Mouse (Mus musculus) bone marrow, adult 2 months (tissue): ENCODE measurements around the gene Mmp24. TPM values are rescaled to one million over a fixed set of nuclear protein-coding genes. Genes with fewer than 3 reads are reported as not detected.

Experiments
- H3K27ac ChIP-seq: fragments of 200-500 bp; 2 replicates; pipeline ENCODE4 v1.5.1; 2012; ENCODE audit warnings: low read depth, mild to moderate bottlenecking, control low read depth, inconsistent platforms, low read length; ENCODE audit not compliant: control insufficient read depth, poor library complexity, insufficient read depth
- H3K4me1 ChIP-seq: fragments of 200-500 bp; 2 replicates; pipeline ENCODE4 v1.6.1; 2011; ENCODE audit warnings: low read length; ENCODE audit not compliant: control insufficient read depth, insufficient read depth
- H3K4me3 ChIP-seq: fragments of 200-500 bp; replicated peaks from 2 replicates; pipeline ENCODE3; 2011; ENCODE audit warnings: mild to moderate bottlenecking, low read depth, low read length, control low read depth; ENCODE audit not compliant: control insufficient read depth
- CTCF ChIP-seq: fragments of 200-500 bp; IDR thresholded peaks from 2 replicates; pipeline ENCODE4 v1.5.1; 2011; ENCODE audit warnings: low read length, control low read depth; ENCODE audit not compliant: control insufficient read depth, insufficient read depth
- POLR2A ChIP-seq: fragments of 200-500 bp; IDR thresholded peaks from 2 replicates; pipeline ENCODE4 v1.6.1; 2011; ENCODE audit warnings: low read depth, mild to moderate bottlenecking, control low read depth, low read length, borderline replicate concordance; ENCODE audit not compliant: control insufficient read depth
- WGBS: fragments of 180-500 bp; shearing (Covaris S2); methylation state at CpG from one replicate; pipeline ENCODE4 v1.1.7; 2018; 5-methylcytosine and 5-hydroxymethylcytosine counted together
- polyA plus RNA-seq: library from polyadenylated mRNA; stranded (reverse); fragments of >200 nt; gene quantifications from 2 replicates; pipeline ENCODE4 v1.2.4, GENCODE M21; 2011; ENCODE audit warnings: low replicate concordance; ENCODE audit not compliant: missing spikeins, insufficient read depth, insufficient read length

Gene Mmp24
- polyA plus RNA-seq, 1 experiment = not detected

DNA sequence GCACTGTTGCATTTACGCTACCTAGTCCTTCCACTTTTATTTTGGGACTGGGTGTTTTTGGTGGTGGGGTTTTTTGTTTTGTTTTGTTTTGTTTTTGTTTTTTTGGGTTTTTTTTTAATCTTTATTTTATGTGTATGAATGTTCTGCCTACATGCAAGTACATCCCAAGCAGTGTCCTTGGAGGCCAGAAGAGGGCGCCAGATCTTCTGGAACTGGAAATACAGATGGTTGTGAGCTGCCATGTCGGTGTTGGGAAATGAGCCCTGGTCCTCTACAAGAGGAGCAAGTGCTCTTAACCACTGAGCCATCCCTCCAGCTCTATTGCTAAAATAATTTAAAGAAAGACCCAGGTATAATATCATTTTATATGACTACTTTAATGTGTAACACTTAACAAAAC, 27.6 kb downstream of the Mmp24 start:
- 51% methylated on average over 3 of the region's 3 CpGs for WGBS
- TF ChIP-seq CTCF (peak; percentile 49), POLR2A (no peak)
- Histone ChIP-seq H3K27ac (no peak overlapping the region), H3K4me1 (no peaks in the 10 kb centered on the region; the same call in 1 of the 2 replicates), H3K4me3 (no peak overlapping the region)

DNA sequence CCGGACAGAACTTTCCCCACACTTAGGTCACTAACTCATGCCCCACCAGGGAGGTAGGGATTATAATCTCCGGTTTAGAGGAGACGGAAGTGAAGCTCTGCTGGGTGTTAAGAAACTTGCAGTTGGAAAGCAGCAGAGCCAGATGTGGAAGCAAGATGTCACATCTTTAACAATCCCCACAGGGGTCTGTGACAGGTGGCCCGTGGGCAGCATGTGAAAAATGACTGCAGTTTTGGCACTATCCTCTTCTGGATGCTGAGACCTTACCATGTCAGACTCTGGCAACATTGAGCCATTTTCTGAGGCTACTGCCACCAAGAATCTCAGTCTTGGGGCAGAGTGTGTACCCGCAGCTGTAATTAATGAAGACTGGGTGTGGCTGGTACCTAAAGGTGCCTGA, 28.9 kb downstream of the Mmp24 start:
- no peak overlapping the region for H3K27ac ChIP-seq
- WGBS = 62% methylated on average over 5 of the region's 5 CpGs

GRCm38 (mm10) chr2:155805231-155805924, 30.2 kb downstream of the Mmp24 start:
- Histone ChIP-seq H3K4me3 (no peak overlapping the region), H3K27ac (no peak overlapping the region), H3K4me1 (no peaks in the 10 kb centered on the region)
- 57% methylated on average over 6 of the region's 6 CpGs for WGBS
- TF ChIP-seq CTCF (no peak), POLR2A (no peak)

More for the DNA sequence above, 28.9 kb downstream of the Mmp24 start:
- Histone ChIP-seq H3K4me1 (no peaks in the 10 kb centered on the region), H3K4me3 (no peak overlapping the region)
- TF ChIP-seq CTCF = no peak

DNA sequence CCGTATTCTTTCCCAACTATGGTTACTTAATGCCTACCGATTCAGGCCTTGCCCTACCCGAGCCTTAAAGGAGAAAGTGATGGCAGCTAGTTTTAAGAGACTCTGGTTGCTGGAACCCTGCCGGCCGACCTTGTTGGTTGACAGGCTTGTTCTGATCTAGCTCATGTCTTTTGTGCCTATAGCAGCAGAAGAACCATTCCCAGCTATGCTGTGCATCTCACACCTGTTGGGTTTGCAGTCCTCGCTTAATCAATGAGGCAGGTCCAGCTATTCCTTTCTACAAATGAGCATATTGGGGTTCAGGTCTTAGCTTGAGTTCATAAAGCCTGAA, 30.7 kb downstream of the Mmp24 start:
- WGBS = 54% methylated on average over 6 of the region's 6 CpGs
- no peak overlapping the region for H3K4me3 ChIP-seq
- TF ChIP-seq CTCF (no peak), POLR2A (no peak)
- H3K27ac ChIP-seq = no peak overlapping the region
- no peaks in the 10 kb centered on the region for H3K4me1 ChIP-seq

DNA sequence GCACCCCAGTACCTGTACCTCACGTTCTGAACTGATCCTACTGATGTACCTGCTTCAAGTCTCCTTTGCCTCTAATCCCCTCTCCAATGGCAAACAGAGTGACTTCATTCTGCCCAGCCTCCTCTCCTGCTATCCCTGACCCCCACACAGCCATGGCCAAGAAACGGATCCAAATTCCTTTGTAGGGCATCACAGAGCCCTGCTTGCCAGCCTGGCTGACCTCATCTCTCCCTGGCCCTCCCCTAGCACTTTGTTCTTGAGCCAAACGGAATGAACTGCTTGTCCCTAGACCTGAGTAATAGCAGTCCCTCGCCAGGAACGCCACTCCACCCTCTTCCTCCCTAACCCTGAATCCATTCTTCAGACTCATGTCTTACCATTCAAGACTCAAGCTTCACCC, 31.4 kb downstream of the Mmp24 start:
- WGBS = 75% methylated on average over 5 of the region's 5 CpGs
- Histone ChIP-seq H3K4me3 (no peak overlapping the region), H3K27ac (no peak overlapping the region), H3K4me1 (no peaks in the 10 kb centered on the region)
- TF ChIP-seq CTCF (no peak), POLR2A (no peak)

DNA sequence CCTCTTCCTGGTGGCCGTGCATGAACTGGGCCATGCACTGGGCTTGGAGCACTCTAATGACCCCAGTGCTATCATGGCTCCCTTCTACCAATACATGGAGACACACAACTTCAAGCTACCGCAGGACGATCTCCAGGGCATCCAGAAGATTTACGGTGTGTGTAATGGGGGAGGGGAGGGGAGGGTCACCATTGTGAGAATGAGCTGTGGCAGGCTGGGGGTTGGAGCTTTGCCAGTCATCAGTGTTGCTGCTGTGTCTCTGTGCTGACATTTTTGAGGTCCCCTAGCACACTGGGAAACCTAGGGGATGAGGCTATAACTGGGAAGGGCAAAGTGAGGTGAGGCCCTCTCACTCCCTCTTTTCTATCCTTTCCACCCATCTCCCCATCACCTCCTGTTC, 32.3 kb downstream of the Mmp24 start:
- 66% methylated on average over 4 of the region's 4 CpGs for WGBS
- Histone ChIP-seq H3K4me1 (no peaks in the 10 kb centered on the region), H3K4me3 (no peak overlapping the region), H3K27ac (no peak overlapping the region)
- TF ChIP-seq CTCF = no peak

DNA sequence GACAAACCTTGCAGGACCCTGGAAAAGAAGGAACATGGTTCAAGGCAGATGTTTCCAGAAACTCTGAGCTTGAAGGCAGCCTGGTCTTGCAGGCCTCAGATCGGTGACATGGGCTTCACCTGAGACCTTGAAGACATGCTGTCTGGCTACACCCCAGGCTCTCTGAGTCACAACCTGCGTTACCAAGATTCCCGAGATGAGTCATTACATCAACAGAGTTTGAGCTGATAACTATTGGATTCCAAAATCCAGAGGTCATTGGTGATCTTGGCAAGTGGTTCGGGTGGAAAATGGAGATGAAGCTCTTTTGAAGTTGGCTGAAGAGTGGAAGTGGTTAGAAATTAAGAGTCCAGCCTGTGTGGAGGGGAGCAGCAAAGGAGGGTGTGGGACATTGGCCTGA, 34.5 kb downstream of the Mmp24 start:
- Histone ChIP-seq H3K27ac (no peak overlapping the region), H3K4me1 (no peaks in the 10 kb centered on the region), H3K4me3 (no peak overlapping the region)
- 72% methylated on average over 4 of the region's 4 CpGs for WGBS
- TF ChIP-seq CTCF = no peak
- TF ChIP-seq POLR2A = no peak

DNA sequence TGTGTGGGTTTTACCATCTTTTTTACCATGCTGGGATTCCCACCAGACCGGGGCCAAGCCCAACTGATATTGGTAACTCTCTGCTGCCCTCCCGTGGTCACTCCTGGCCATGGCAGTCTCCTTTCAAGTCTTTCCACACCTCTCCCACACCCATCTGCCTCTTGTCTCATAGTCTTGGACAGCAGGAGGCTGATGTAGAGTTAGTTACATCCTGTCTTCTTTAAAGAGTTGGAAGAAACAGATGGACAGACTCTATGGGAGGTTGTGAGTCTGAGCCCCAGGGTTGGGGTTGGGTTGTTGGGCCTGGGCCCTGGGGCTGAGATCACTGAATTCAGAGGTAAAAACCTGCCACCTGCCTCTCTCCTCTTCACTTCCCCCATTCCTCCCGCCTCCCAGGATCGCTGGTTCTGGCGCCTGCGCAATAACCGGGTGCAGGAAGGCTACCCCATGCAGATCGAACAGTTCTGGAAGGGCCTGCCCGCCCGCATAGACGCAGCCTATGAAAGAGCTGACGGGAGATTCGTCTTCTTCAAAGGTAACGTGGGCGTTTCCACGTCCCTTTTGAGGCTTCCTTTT, 36.8 kb downstream of the Mmp24 start:
- no peak overlapping the region for H3K27ac ChIP-seq
- TF ChIP-seq CTCF (peak; percentile 97), POLR2A (no peak)
- 47% methylated on average over 16 of the region's 16 CpGs for WGBS

DNA sequence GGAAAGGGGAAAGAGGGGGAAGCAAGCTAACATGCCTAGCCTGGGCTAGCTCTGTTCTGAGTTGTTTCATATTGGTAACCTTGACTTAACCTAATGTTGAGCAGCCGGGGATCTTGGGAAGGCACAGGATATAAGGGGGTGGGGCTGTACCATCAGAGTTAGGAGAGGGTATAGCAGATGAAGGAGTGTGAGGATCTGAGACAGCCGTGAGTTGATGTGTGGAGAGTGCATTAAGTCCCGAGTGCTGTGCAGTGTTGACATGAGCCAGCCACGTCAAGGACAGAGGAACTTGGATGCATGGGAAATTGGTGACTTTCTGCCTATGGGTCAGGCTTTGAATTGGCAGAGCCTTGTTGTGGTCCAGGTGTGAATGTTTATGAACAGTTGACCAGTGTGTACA, 37.5 kb downstream of the Mmp24 start:
- H3K4me1 ChIP-seq = no peaks in the 10 kb centered on the region
- no peak overlapping the region for H3K4me3 ChIP-seq
- TF ChIP-seq CTCF = no peak
- TF ChIP-seq POLR2A = no peak
- WGBS = 76% methylated on average over 4 of the region's 4 CpGs
- no peak overlapping the region for H3K27ac ChIP-seq

More for the DNA sequence above, 36.8 kb downstream of the Mmp24 start:
- H3K4me3 ChIP-seq = no peak overlapping the region
- H3K4me1 ChIP-seq = no peaks in the 10 kb centered on the region
